Mouse (Mus musculus) E14TG2a.4 (cell line): ENCODE measurements around the gene Med12l.

Source experiments
- CTCF ChIP-seq: conservative IDR thresholded peaks from 2 replicates; pipeline ENCODE4 v1.5.1; 2014; ENCODE audit warnings: low read length
- POU5F1 ChIP-seq: IDR thresholded peaks from 2 replicates; pipeline ENCODE4 v1.6.1; 2014; ENCODE audit warnings: low read length, borderline replicate concordance

GRCm38 (mm10) chr3:59130431-59130830 lies 124.8 kb downstream of the Med12l start:
- TF ChIP-seq CTCF (no peak), POU5F1 (no peak)
